Mouse (Mus musculus): Measurements from ENCODE around the gene Lrrc75a.

DNA sequence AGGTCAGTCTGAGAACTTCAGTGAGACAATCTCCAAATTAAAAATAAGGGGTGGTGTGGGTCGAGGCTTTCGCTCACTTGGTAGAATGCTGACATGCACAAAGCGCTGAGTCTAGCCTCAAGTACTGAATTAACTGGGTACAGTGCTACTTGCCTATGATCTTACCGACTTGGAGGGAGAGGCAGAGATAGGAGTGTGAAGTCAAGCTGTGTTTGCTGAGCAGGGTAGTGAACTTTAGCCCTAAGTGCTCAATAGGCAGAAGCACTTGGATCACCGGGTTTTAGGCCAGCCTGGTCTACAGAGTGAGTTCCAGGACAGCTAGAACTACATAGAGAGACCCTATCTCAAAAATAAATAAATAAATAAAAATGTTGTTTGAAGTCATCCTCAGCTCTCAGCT, 91.1 kb downstream of the Lrrc75a start:
- TF ChIP-seq POLR2A (IDR thresholded peaks at IDR 0.05; ENCODE audit: borderline replicate concordance, control insufficient read depth, low read depth, low read length) = no peak
- no peak for TF ChIP-seq CTCF (IDR thresholded peaks at IDR 0.05; ENCODE audit: control insufficient read depth, insufficient read depth, low read length)

Data from bone marrow, adult 2 months (tissue).